Mouse (Mus musculus) stomach, postnatal 0 days (tissue): ENCODE measurements around the gene Cgnl1. TPM values are rescaled to one million over a fixed set of nuclear protein-coding genes. Genes with fewer than 3 reads are reported as not detected.

ENCODE experiments used
- ATAC-seq: fragments of 200-750 bp; cut with Nextera tagmentation; 2 replicates; pipeline ENCODE4 v1.8.0; 2017; ENCODE audit not compliant: low FRiP score, low TSS enrichment
- DNase-seq: peaks from one replicate; pipeline ENCODE4 v3.0.0-alpha.2; 2016; ENCODE audit warnings: low spot score
- H3K27ac ChIP-seq: fragments of 300-500 bp; sonication (generic); replicated peaks from 2 replicates; pipeline ENCODE4 v1.5.1; 2014; ENCODE audit warnings: mild to moderate bottlenecking, control low read depth
- H3K27me3 ChIP-seq: fragments of 300-500 bp; sonication (generic); 2 replicates; pipeline ENCODE4 v1.6.1; 2014; ENCODE audit warnings: low read length; ENCODE audit not compliant: control insufficient read depth, insufficient read depth
- H3K36me3 ChIP-seq: fragments of 300-500 bp; sonication (generic); 2 replicates; pipeline ENCODE4 v1.6.1; 2014; ENCODE audit warnings: low read length, mixed read lengths; ENCODE audit not compliant: control insufficient read depth, insufficient read depth
- H3K4me1 ChIP-seq: fragments of 300-500 bp; sonication (generic); replicated peaks from 2 replicates; pipeline ENCODE4 v1.6.1; 2014; ENCODE audit warnings: antibody characterized with exemption; ENCODE audit not compliant: control insufficient read depth, insufficient read depth
- H3K4me2 ChIP-seq: fragments of 300-500 bp; sonication (generic); replicated peaks from 2 replicates; pipeline ENCODE4 v1.6.1; 2014; ENCODE audit warnings: low read depth, mild to moderate bottlenecking, control low read depth, moderate library complexity
- H3K4me3 ChIP-seq: fragments of 300-500 bp; sonication (generic); 2 replicates; pipeline ENCODE4 v1.5.1; 2014; ENCODE audit warnings: low read depth, low read length, control low read depth
- H3K9ac ChIP-seq: fragments of 300-500 bp; sonication (generic); 2 replicates; pipeline ENCODE4 v1.6.1; 2014; ENCODE audit warnings: mild to moderate bottlenecking, low read length, control low read depth, mixed read lengths
- H3K9me3 ChIP-seq: fragments of 300-500 bp; sonication (generic); 2 replicates; pipeline ENCODE4 v1.6.1; 2016; ENCODE audit warnings: low read length; ENCODE audit not compliant: control insufficient read depth
- CTCF ChIP-seq: IDR thresholded peaks from 2 replicates; pipeline ENCODE4 v1.5.1; 2016; ENCODE audit warnings: antibody characterized with exemption, low read depth, mild to moderate bottlenecking, moderate library complexity
- EP300 ChIP-seq: optimal IDR thresholded peaks from 2 replicates; pipeline ENCODE3; 2016; ENCODE audit warnings: antibody characterized with exemption
- WGBS: fragments of 180-500 bp; shearing (Covaris S2); extraction: QIAGEN DNeasy Blood & Tissue Kit; methylation state at CpG from one replicate; pipeline ENCODE4 v1.1.7; 2014; 5-methylcytosine and 5-hydroxymethylcytosine counted together
- polyA plus RNA-seq: library from polyadenylated mRNA; unstranded; fragments of >200 nt; fragmentation: Nextera tagmentation; extraction: Ambion mirVana; gene quantifications from 2 replicates; pipeline ENCODE4 v1.2.1, GENCODE M21; 2015

Cgnl1 gene
- polyA plus RNA-seq, 1 experiment from 2014 or later = 6.3 TPM

DNA sequence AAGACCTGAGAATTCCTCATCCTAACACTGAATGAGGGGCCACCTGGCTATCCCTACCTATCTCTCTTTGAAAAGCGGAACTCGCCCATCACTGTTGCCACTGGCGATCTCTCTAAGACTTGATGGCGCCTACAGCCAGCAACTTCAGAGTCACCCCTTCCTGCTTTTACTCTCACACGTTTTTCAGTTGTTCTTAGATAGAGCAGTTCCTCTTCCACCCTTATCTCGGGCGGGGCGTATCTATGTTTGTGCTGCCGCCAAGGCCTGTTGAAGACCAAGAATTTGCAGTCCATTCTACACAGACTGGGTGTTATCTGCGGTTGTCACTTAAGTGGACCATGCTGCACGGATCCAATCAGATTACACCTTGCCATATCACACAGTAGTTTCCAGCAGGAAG is 62.2 kb downstream of the Cgnl1 start:
- Histone ChIP-seq H3K9me3 (no peaks in the 10 kb centered on the region), H3K27ac (no peak overlapping the region), H3K9ac (no peak overlapping the region), H3K4me2 (no peak overlapping the region), H3K36me3 (no peaks in the 10 kb centered on the region), H3K4me1 (no peaks in the 10 kb centered on the region), H3K4me3 (no peak overlapping the region), H3K27me3 (no peaks in the 10 kb centered on the region)
- no peak for ATAC-seq
- no peak for DNase-seq
- WGBS = 57% methylated on average over 11 of the region's 11 CpGs
- TF ChIP-seq CTCF (no peak), EP300 (no peak)

DNA sequence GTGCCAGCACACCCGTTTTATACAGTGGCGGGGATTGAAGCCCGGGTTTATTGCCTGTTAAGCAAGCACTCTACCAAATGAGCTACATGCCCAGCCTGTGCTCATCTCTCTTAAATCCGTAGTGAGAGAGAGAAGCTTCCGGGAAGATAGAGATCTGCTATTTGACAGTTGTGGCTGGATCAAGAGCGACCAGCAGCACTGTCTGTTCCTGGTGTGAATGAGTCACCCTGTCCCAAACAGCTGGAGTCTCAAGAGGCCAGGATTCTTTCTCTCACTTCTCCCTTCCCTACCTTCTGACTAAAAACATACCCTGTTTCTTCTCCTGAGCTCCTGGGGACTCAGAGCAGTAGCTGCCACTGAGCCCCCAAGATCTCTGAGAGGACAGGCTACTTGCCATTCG is 63.4 kb downstream of the Cgnl1 start:
- DNase-seq (no peak), ATAC-seq (no peak)
- H3K4me3 ChIP-seq = no peak overlapping the region
- H3K4me2 ChIP-seq = no peak overlapping the region
- no peak overlapping the region for H3K9ac ChIP-seq
- no peaks in the 10 kb centered on the region for H3K9me3 ChIP-seq
- no peaks in the 10 kb centered on the region for H3K27me3 ChIP-seq
- no peak for TF ChIP-seq CTCF
- TF ChIP-seq EP300 = no peak
- H3K4me1 ChIP-seq = no peaks in the 10 kb centered on the region
- H3K36me3 ChIP-seq = no peaks in the 10 kb centered on the region
- WGBS = 86% methylated on average over 7 of the region's 7 CpGs
- no peak overlapping the region for H3K27ac ChIP-seq

DNA sequence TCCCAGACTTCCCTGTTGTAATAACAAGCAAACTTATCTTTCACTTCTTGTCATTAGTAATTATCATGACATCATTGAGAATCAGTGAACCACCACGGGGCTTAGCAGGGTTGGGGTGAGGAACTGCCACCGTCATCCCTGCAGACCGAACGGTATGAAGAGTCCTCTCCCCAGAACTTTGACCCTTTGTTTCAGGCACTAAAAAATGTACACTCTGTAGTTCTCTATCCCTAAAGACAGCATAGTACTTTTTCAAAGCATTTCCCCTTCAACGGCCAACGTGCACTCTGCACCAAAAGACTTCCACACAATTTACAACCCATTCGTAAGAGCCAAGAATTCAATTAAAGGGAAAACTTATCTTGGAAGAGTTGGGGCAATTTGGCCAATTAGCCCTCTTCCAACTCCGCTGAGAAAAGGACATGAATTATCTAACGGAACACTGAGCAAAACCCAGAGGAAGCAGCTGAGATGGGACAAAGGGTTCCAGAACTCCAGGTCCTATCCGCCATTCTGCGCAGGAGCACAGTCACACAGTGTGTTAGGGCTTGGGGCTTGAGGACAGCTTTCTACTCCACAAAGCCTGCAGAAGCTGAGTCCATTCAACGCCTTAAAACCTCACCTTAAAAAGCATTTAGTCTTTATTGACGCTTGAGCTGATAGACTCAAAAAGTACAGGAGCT is 66.9 kb downstream of the Cgnl1 start:
- DNase-seq (no peak), ATAC-seq (no peak)
- H3K36me3 ChIP-seq = no peaks in the 10 kb centered on the region
- no peaks in the 10 kb centered on the region for H3K27me3 ChIP-seq
- WGBS = 76% methylated on average over 13 of the region's 13 CpGs
- H3K9ac ChIP-seq = no peak overlapping the region
- H3K9me3 ChIP-seq = no peaks in the 10 kb centered on the region
- TF ChIP-seq CTCF (no peak), EP300 (no peak)
- H3K27ac ChIP-seq = no peak overlapping the region
- no peak overlapping the region for H3K4me2 ChIP-seq
- no peak overlapping the region for H3K4me3 ChIP-seq
- no peaks in the 10 kb centered on the region for H3K4me1 ChIP-seq

DNA sequence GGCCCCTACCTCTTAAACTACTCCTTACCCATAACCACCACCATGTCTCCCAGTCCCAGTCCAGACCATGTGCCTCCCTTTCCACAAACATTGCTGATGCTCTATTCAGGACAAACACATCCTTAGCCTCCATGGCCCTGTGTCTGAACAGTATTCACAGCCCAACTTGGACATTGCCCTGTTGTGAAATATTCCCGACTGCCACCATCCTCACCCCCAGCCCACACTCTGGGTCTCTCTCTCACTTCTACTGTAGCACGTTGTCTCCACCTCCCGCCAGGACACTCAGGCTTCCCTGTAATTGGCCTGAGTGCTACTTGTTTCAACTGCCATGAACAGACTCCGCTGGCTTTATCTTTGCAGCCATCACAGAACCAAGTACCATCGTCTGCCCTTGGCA is 72.3 kb downstream of the Cgnl1 start:
- Histone ChIP-seq H3K4me3 (no peak overlapping the region), H3K9ac (no peak overlapping the region), H3K4me2 (no peak overlapping the region), H3K27ac (no peak overlapping the region), H3K4me1 (no peaks in the 10 kb centered on the region; the same call in 1 of the 2 replicates), H3K27me3 (no peaks in the 10 kb centered on the region), H3K9me3 (no peaks in the 10 kb centered on the region), H3K36me3 (no peaks in the 10 kb centered on the region)
- no peak for DNase-seq
- TF ChIP-seq EP300 = no peak
- no peak for TF ChIP-seq CTCF
- no peak for ATAC-seq
- WGBS = 91% methylated on average over 5 of the region's 5 CpGs

DNA sequence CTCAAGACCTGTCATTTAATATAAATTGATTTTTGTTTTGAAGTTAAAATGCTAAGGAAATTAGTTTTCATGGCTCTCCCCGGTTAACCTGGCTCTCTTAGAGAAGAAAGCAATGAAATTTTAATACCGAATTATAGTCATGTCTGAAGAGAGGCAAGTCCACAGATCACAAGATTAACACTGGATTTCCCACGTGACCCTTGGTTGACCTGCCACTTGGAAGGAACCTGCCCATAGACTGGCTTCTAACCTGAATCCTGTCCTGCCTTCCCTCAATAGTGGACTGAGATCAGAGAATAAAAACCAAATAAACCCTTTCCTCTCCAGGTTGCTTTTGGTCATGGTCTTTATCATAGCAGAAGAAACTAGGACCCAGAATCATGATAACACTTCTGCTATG is 73.3 kb downstream of the Cgnl1 start:
- Histone ChIP-seq H3K4me2 (no peak overlapping the region), H3K9me3 (no peaks in the 10 kb centered on the region), H3K27ac (no peak overlapping the region), H3K36me3 (no peaks in the 10 kb centered on the region), H3K4me3 (no peak overlapping the region), H3K4me1 (no peaks in the 10 kb centered on the region; the same call in 1 of the 2 replicates), H3K9ac (no peak overlapping the region), H3K27me3 (no peaks in the 10 kb centered on the region)
- TF ChIP-seq EP300 (no peak), CTCF (no peak)
- WGBS = 69% methylated on average over 3 of the region's 3 CpGs
- DNase-seq (no peak), ATAC-seq (no peak)

DNA sequence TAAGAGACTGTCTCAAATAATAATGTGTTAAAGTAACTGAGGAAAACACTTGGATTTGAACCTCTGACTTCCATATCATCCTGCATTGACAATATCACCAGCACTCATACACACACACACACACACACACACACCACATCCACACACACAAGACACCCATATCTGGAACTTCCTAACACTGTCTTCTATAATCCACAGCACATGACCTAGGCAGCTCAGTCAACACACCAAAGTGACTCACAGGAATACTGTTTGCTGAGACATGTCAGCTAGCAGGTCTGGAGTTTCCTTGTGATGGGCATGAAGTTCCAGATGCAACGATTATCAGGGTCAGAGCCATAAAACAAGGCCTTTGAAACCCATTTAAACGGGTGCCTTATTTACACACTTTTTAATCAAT is 74.2 kb downstream of the Cgnl1 start:
- H3K4me3 ChIP-seq = no peak overlapping the region
- TF ChIP-seq EP300 (no peak), CTCF (no peak)
- WGBS = 47% methylated on average over 2 of the region's 2 CpGs
- H3K9me3 ChIP-seq = no peaks in the 10 kb centered on the region
- H3K4me2 ChIP-seq = no peak overlapping the region
- no peaks in the 10 kb centered on the region for H3K36me3 ChIP-seq
- H3K27ac ChIP-seq = no peak overlapping the region
- H3K9ac ChIP-seq = no peak overlapping the region
- no peaks in the 10 kb centered on the region; the same call in 1 of the 2 replicates for H3K4me1 ChIP-seq
- ATAC-seq (no peak), DNase-seq (no peak)
- H3K27me3 ChIP-seq = no peaks in the 10 kb centered on the region
